Mouse (Mus musculus) retina, postnatal 7 days (tissue): ENCODE measurements around the gene Ddx23.

Experiments
- DNase-seq: peaks from one replicate; pipeline ENCODE4 v3.0.0-alpha.2; 2012; ENCODE audit warnings: low read depth, low spot score

Ddx23 gene

GRCm38 (mm10) chr15:98662567-98663545 lies at the start of gene Ddx23:
Gene Ddx23, minus strand, starts transcription at chr15:98662894.
- DNase-seq = peak; percentile 89

- DNase-seq = peak; percentile 42
These were observed 47.7 kb upstream of the Ddx23 start for GRCm38 (mm10) chr15:98710442-98710841.

- peak; percentile 86 for DNase-seq
These were observed 45.2 kb upstream of the Ddx23 start, which contains the start of gene Ccdc65 for GRCm38 (mm10) chr15:98707766-98708372. Gene Ccdc65, plus strand, starts transcription at chr15:98708207.

GRCm38 (mm10) chr15:98704312-98704711 lies 41.6 kb upstream of the Ddx23 start:
- no peak for DNase-seq

- peak; percentile 79 for DNase-seq
These were observed 36.8 kb upstream of the Ddx23 start for GRCm38 (mm10) chr15:98699190-98700105.

GRCm38 (mm10) chr15:98696216-98696615 lies 33.5 kb upstream of the Ddx23 start:
- no peak for DNase-seq

GRCm38 (mm10) chr15:98695726-98696125 lies 33.0 kb upstream of the Ddx23 start:
- no peak for DNase-seq

- DNase-seq = no peak
These were observed 29.5 kb upstream of the Ddx23 start for GRCm38 (mm10) chr15:98692171-98692715.

GRCm38 (mm10) chr15:98691486-98692147 lies 28.9 kb upstream of the Ddx23 start:
- no peak for DNase-seq

- no peak for DNase-seq
These were observed 27.0 kb upstream of the Ddx23 start for GRCm38 (mm10) chr15:98689682-98690081.

GRCm38 (mm10) chr15:98685926-98686325 lies 23.2 kb upstream of the Ddx23 start:
- DNase-seq = no peak

GRCm38 (mm10) chr15:98683746-98684145 lies 21.1 kb upstream of the Ddx23 start:
- DNase-seq = no peak

GRCm38 (mm10) chr15:98683177-98683576 lies 20.5 kb upstream of the Ddx23 start:
- no peak for DNase-seq

GRCm38 (mm10) chr15:98681633-98682032 lies 18.9 kb upstream of the Ddx23 start:
- DNase-seq = no peak

- DNase-seq = no peak
These were observed 18.0 kb upstream of the Ddx23 start for GRCm38 (mm10) chr15:98680660-98681059.

GRCm38 (mm10) chr15:98677977-98678376 lies 15.3 kb upstream of the Ddx23 start:
- DNase-seq = no peak

GRCm38 (mm10) chr15:98676940-98677728 lies 14.4 kb upstream of the Ddx23 start, which contains the start of gene Rnd1:
Gene Rnd1, minus strand, starts transcription at chr15:98677461.
- peak; percentile 80 for DNase-seq

GRCm38 (mm10) chr15:98676471-98676870 lies 13.8 kb upstream of the Ddx23 start:
- no peak for DNase-seq

- DNase-seq = no peak
These were observed 13.0 kb upstream of the Ddx23 start for GRCm38 (mm10) chr15:98675634-98676250.
